Mouse (Mus musculus) myocyte (in vitro differentiated cells): ENCODE measurements around the gene Trp53bp2.

Experiments used
- CEBPB ChIP-seq: IDR thresholded peaks from 2 replicates; pipeline ENCODE4 v1.6.1; 2011; ENCODE audit warnings: mild to moderate bottlenecking, moderate library complexity; ENCODE audit not compliant: poor library complexity, insufficient read depth, severe bottlenecking
- E2F4 ChIP-seq: IDR thresholded peaks from one replicate; pipeline ENCODE4 v1.6.1; 2011; ENCODE audit warnings: mild to moderate bottlenecking, control low read depth, moderate library complexity; ENCODE audit not compliant: insufficient read depth
- MAX ChIP-seq: IDR thresholded peaks from one replicate; pipeline ENCODE4 v1.6.1; 2011; ENCODE audit warnings: low read depth, mild to moderate bottlenecking, control low read depth
- MYOD1 ChIP-seq, 3 experiments: IDR thresholded peaks; one replicate each; pipeline ENCODE4 v1.6.1; 2011; ENCODE audit warnings: control low read depth in 2 of 3, low read depth in 2 of 3, mild to moderate bottlenecking in 2 of 3, moderate library complexity in 1 of 3; ENCODE audit not compliant: insufficient read length in 2 of 3, control insufficient read depth in 1 of 3
- MYOG ChIP-seq, 3 experiments: IDR thresholded peaks; one replicate each; pipeline ENCODE4 v1.6.1; 2011; ENCODE audit warnings: control low read depth in 2 of 3, low read depth in 2 of 3, mild to moderate bottlenecking in 2 of 3; ENCODE audit not compliant: insufficient read length in 2 of 3, control insufficient read depth in 1 of 3, insufficient read depth in 1 of 3
- POLR2A ChIP-seq: IDR thresholded peaks from one replicate; pipeline ENCODE4 v1.6.1; 2011; ENCODE audit warnings: low read depth, mild to moderate bottlenecking, control low read depth, moderate library complexity; ENCODE audit not compliant: insufficient read length
- POLR2AphosphoS2 ChIP-seq: IDR thresholded peaks from one replicate; pipeline ENCODE4 v1.6.1; 2011; ENCODE audit warnings: low read depth, control low read depth; ENCODE audit not compliant: insufficient read length
- REST ChIP-seq: IDR thresholded peaks from one replicate; pipeline ENCODE4 v1.6.1; 2011; ENCODE audit warnings: mild to moderate bottlenecking, control low read depth, moderate library complexity; ENCODE audit not compliant: insufficient read depth, insufficient read length
- SRF ChIP-seq: IDR thresholded peaks from one replicate; pipeline ENCODE4 v1.6.1; 2011; ENCODE audit warnings: low read depth; ENCODE audit not compliant: control insufficient read depth, insufficient read length
- TCF12 ChIP-seq: IDR thresholded peaks from one replicate; pipeline ENCODE4 v1.6.1; 2011; ENCODE audit warnings: mild to moderate bottlenecking, control low read depth; ENCODE audit not compliant: poor library complexity, insufficient read depth, severe bottlenecking
- TCF3 ChIP-seq: IDR thresholded peaks from one replicate; pipeline ENCODE4 v1.6.1; 2011; ENCODE audit warnings: low read depth, control low read depth; ENCODE audit not compliant: insufficient read length
- USF1 ChIP-seq: IDR thresholded peaks from one replicate; pipeline ENCODE4 v1.6.1; 2011; ENCODE audit warnings: low read depth, mild to moderate bottlenecking, control low read depth, moderate library complexity

DNA sequence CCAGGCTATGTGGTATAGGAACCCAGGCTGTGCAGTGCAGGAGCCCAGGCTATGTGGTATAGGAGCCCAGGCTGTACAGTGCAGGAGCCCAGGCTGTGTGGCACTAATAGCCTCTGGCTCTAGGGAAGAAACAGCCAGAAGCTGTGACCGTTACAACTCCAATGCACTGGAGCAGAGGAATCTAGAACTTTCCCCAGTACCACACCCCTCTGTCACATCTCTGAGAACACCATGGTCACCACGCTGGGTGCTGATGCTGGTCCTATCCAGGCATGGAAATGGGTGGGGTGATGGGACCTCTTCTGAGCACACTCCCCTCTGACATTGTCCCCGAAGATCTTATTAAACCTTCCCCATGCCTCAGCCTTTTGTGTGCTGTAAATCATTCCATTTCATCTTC lies 96.3 kb downstream of the Trp53bp2 start:
- TF ChIP-seq MAX = no peak
- no peak for TF ChIP-seq POLR2A
- TF ChIP-seq MYOD1 (IDR thresholded peaks at IDR 0.05; ENCODE audit: control insufficient read depth in 1 of 3, insufficient read length in 2 of 3, low read depth in 2 of 3) = no peak
- no peak for TF ChIP-seq REST
- no peak for TF ChIP-seq MYOG (IDR thresholded peaks at IDR 0.05; ENCODE audit: control insufficient read depth in 1 of 3, insufficient read depth in 1 of 3, insufficient read length in 2 of 3, low read depth in 2 of 3)
- TF ChIP-seq USF1 = no peak
- no peak for TF ChIP-seq SRF
- no peak for TF ChIP-seq E2F4
- TF ChIP-seq CEBPB = no peak
- no peak for TF ChIP-seq POLR2AphosphoS2
- TF ChIP-seq TCF12 = no peak
- no peak for TF ChIP-seq TCF3
